Mouse (Mus musculus) left cerebral cortex, adult 18-20 months (tissue): ENCODE data around the gene Spag5. TPM values are rescaled to one million over a fixed set of nuclear protein-coding genes. Genes with fewer than 3 reads are reported as not detected.
"Not testable (repeated sequence)": the region's sequence is repeated elsewhere in the genome, so short reads cannot be mapped to it uniquely, and the experiment has no call there.

Experiments used
- DNase-seq, 2 experiments: peaks; one replicate each; pipeline ENCODE4 v3.0.0; 2021 to 2022; ENCODE audit warnings: low spot score in 2 of 2, mixed read lengths in 1 of 2
- long read RNA-seq, 2 experiments: library from polyadenylated mRNA; stranded (forward); transcript quantifications; one replicate each; pipeline ENCODE4 v2.0.0; 2021
- total RNA-seq, 2 experiments: library from RNA; stranded (reverse); gene quantifications; 2 replicates each; pipeline ENCODE4 v1.2.3; 2021

Gene Spag5
- 10 to 100 TPM in 1 of 2 experiments, 1 to 10 TPM in 1; 9.8 to 11.3 TPM for total RNA-seq
- long read RNA-seq, experiment 1, partial matches to known transcripts, result 1 of 5 reads
- long read RNA-seq, experiment 1, other reads (novel, unspliced or antisense), result 4 of 5 reads
- long read RNA-seq, experiment 2, partial matches to known transcripts, result 2 of 4 reads
- long read RNA-seq, experiment 2, other reads (novel, unspliced or antisense), result 2 of 4 reads

DNA sequence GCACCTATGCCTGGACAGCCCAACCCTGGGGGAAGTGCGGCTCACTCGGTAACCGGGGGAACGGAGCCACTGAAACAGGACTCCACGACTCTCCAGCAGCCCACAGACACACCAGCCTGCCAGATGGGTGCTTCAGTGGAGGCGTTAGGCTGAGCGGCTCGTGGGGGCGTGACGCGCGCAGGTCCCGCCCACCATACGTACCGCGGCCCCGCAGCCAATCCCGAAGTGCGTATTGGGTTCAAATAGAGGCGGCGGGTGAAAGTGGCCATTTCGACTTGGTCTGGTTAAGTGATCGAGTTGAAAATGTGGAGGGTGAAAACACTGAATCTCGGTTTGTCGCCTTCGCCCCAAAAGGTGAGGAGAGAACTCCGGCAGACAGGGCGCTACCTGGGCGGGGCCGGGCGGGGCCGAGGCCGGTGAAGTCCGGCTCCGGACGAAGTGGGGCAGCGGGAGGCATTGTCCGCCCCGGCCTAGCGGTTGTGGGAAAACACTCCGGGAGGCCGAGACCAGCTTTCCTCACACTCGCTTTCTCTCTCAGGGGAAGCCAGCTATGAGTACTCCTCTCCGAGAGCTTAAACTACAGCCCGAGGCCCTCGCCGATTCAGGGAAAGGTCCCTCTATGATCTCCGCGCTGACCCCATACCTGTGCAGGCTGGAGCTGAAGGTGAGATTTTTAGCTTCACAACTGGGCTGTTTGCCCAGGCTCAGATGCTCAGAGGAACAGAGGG is at the start of gene Spag5:
Gene Spag5 (plus strand): TSS at position 173 of the 728 bp plus-strand sequence.
- DNase-seq, result peak; percentile 86 to 94

DNA sequence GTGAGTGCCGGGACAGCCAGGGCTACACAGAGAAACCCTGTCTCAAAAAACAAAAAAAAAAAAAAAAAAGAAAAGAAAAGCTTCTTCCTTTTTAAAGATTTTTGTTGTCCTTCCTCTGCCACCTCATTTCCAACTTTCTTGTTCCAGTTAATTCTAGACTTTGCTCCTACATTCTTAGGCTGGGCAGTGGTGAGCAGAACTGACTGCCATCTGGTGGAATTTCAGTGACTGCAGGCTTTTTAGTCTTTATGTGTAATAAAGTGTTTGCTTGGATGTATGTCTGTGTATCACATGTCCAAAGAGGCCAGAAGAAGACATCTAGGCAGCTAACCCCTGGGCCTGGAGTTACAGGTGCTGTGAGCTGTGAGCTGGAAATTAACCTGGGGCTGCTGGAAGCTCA is 44.7 kb upstream of the Spag5 start:
- DNase-seq, result no peak

GRCm38 (mm10) chr11:78260489-78261258 is 40.7 kb upstream of the Spag5 start:
- DNase-seq, result no peak

DNA sequence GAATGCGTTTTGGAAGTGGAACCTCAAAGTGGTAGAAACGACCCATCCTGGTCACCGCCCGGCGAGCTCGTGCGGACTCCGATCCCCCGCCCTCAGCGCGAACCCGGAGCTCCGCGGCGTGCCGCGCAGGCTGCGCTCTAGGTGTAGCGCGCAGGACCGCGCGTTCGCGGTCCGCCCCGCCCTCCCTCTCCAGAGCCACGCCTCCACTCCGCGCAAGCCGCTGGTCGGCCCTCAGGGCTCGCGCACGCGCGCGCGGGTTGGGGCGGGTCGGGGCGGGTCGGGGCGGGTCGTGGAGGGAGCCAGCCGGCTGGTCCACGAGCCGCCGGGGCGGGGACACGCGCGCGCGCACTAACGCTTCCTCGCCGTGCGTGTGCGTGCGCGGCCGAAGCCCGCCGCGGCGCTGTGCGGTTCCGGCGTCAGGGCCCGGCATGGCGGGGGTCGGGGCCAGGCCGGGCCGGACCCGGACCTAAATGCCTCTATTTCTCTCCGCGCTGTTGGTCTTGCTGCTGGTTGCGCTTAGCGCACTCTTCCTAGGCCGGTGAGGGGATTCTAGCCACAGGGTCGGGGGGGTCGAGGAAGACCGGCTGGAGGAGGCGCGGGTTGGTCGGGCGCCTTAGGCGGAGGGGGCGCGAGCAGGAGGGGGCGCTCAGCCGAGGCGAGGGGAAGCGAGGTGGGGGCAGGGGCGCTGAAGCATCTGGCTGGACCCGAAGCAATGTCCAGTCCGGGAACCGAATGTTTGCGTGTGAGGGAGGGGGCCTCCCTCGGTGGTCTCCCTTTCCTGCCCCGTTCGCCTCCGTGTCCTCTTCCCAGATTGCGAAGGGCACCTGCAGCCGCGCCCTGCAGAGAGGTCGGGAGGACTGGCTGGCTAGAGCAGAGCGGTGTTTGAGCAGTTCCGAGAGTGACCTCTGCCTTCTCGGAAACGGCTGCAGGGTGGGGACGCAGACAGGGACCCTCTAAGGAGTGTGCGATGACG is 39.7 kb upstream of the Spag5 start, which contains the start of gene 2610507B11Rik:
Gene 2610507B11Rik (plus strand): TSS at position 373 of the 973 bp plus-strand sequence.
- peak; percentile 85 to 93 for DNase-seq

DNA sequence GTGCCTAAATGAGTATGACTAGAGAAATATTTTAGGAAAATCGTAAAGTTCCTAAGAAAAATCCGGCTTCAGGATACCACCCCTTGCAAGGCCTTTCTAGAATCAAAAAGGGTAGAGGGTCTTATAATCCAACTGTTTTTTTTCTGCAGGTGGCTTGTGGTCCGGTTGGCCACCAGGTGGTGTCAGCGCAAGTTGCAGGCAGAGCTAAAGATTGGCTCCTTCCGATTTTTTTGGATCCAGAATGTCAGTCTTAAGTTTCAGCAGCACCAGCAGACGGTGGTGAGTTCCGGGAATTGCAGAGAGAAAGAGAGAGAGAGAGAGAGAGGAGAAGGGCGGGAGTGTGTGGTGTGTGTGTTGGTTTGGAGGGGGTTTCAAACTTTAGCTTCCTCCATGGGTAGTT is 38.8 kb upstream of the Spag5 start:
- DNase-seq, result peak; percentile 18 to 38

GRCm38 (mm10) chr11:78265571-78265970 is 35.8 kb upstream of the Spag5 start:
- DNase-seq, result no peak

GRCm38 (mm10) chr11:78271986-78272385 is 29.3 kb upstream of the Spag5 start:
- DNase-seq, result peak; percentile 61 to 71

DNA sequence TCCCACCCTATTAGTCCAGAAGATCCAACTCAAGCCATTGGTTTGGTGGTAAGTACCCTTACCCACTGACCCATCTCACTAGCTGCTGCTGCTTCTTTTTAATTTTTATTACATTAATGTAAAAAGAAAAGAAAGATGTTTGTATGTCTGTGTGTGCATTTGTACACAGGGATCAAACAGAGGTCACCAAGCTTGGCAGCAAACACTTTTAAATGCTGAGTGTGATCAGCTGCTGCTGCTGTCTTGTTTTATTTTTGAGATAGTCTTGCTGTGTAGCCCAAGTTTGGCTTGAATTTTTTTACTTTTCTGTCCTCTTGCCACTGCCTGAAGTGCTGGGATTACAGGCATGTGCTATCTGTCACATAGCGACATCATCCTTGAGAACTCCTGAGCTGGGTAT is 25.7 kb upstream of the Spag5 start:
- no peak for DNase-seq

- DNase-seq, result not testable (repeated sequence)
These were observed 25.2 kb upstream of the Spag5 start for GRCm38 (mm10) chr11:78276169-78276568.

GRCm38 (mm10) chr11:78278853-78279252 is 22.5 kb upstream of the Spag5 start:
- no peak for DNase-seq

- no peak for DNase-seq
These were observed 21.7 kb upstream of the Spag5 start for GRCm38 (mm10) chr11:78279586-78279985.

DNA sequence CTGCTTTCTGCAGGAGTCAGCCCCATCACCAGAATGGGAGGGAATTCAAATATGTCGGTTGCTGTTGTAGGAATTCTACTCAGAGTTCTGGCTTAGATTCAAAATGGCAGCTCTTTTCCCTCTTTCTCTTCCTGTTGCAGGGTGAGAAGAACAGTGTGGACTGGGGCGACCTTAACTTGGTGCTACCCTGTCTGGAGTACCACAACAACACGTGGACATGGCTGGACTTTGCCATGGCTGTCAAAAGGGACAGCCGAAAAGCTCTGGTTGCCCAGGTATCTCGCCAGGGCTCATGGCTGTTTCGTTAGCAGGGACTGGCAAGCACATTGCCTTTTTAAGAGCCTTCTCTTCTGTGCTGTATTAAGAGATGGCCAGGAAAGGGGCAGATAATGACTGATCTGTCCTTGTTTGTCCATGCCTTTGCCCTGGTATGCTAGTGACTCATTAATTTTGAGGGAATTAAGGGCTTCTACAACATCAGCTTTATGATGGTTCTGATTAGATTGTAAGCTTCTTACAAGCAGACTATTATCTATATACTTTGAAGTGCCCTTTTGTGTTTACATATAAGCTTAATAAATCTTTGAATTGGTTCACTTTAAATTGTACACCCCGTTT is 12.1 kb upstream of the Spag5 start:
- no peak for DNase-seq

DNA sequence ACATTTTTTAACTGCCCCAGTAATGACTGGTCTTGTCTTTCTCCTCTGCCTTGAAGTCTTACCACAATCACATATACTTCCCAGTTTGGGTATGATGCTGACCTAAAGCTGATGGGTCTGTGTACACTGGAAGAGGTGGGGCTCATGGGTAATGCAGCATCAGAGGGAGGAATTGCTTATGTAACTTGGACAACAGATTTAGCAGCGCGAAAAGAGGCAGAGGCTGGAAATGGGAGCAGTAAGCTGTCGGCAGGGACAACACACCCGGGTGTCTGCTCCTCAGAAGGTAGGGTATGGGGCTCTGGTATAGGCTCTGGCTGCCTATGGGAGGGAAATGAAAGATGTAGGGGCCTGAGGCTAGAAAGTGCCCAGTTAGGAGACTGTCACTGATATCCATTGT is 10.7 kb upstream of the Spag5 start, which contains the start of gene BC030499:
Gene BC030499 (plus strand): TSS at position 188 of the 400 bp plus-strand sequence.
- DNase-seq, result peak; percentile 46 to 68

DNA sequence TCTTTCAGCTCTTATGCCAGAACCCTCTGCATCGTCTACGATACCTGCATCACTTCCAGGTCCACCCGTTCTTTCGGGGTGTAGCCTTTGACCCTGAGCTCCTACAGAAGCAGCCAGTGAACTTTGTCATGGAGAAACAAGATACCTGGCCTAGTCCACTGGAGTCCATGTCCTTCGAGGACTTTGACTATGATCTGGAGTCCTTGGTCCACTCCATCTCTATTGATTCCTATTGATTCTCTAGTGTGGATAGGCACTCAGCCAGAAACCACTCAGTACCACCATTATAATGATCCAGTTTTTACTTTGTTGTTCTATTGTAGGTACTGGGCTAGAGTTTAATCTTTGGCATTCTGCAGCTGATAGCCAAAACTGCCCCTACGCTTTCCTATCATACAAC is 6.7 kb upstream of the Spag5 start:
- no peak for DNase-seq

GRCm38 (mm10) chr11:78300917-78301316 is 412 bp upstream of the Spag5 start:
- no peak for DNase-seq

DNA sequence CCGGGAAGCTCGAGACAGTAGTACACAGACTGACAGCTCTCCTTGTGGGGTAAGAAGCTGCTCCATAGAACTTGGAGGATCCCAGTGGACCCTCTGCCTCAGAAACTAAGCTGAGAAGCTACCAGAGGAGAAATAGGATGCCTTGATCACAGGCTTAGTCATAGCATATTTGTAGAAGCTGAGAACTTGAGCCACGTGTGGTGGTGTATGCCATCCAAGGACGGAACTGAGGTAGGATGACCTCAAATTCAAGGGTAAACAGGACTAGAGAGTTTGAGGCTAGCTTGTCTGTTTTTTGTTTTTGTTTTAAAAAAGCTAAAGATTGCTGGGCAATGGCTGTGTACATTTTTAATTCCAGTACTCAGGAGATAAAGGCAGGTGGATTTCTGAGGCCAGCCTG is 3.9 kb downstream of the Spag5 start:
- no peak for DNase-seq

DNA sequence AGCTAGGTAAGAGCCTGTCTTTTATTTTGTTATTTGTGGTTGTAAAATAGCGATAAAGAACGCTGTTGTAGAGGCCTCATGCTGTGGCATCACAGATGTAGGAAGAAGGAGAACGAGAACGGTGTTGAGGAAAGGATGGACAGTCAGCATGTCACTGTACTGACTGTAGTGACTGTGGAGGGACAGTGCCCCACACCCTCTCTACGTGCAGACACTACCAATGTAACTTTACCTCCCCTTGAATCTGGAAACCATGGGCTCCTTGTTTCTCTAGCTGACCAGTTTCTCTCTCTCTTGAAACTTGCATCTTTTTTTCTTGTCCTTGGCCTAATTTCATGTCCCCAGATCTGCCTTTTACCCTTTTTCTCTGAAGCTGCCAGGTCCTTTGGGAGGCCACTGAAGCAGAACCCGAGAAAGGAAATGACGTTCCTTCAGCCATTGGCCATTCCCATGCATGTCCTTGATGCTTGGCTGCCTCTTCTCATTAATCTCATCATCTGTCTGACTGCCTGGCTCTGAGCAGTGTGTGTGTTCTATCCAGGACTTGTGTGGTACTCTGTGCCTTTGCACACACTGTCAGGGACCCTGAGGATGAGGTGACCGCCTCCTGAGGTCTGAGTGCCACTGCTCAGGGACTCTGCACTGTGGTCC is 9.7 kb downstream of the Spag5 start:
- DNase-seq, result no peak

DNA sequence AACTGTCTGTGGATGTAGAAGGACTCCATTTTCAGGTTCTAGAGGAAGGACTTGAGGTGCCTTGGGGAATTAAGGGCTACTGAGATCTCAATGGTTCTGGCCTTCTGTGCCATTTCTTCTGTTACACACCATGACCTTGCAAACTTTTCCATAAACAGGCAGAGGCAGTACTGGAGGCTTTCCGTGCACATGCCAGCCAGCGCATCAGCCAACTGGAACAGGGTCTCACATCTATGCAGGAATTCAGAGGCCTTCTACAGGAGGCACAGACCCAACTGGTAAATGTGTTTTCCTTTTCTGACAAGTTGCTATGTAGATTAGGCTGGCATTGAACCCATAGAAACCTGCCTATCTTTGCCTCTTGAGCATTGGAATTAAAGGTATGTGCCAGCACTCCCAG is 12.3 kb downstream of the Spag5 start:
- no peak for DNase-seq

DNA sequence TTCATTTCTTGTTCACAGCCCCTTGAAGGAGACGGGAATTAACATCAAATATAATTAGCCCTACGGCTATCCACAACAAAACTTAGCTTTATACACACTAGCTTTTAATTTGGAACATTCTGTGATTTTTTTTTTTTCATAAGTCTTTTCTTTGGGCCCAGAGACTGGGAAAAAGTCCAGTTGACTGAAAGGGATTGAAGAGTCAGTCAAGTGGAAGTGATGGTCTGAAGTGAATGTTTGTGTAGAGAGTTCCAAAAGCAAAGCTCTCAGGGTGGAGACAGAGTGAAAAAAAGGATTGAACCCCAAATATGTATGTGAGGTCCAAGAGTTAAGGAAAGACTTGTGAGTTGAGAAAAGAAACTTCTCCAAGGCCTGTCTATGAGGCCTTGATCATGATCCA is 17.1 kb downstream of the Spag5 start:
- DNase-seq, result no peak
